Mouse (Mus musculus) thymus, postnatal 14 days (tissue): ENCODE measurements around the gene Fam92b.
A peak's percentile ranks its signal among the peaks of the same experiment; 100 is the strongest.

ENCODE experiments used
- DNase-seq: peaks from one replicate; pipeline ENCODE4 v3.0.0; 2021

Fam92b gene

DNA sequence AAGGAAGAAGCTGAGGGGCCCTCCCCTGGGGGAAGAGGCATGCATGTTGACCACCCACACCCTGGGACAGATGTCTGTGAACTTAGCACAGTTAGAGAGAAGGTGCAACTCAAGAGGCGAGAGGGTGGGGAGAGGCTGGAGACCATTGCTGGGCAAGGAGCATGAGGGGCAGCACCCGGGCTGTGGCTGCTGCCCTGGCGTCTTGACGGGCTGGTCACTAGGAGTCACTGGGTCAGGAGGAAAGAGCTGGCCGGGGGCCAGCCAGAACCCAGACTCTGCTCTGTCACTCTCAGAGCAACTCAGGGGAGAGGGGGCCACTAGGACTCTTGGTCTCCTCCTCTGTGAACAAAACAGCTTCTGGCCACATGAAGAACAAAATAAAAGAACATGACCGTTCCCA is 12.2 kb upstream of the Fam92b start:
- DNase-seq: no peak

DNA sequence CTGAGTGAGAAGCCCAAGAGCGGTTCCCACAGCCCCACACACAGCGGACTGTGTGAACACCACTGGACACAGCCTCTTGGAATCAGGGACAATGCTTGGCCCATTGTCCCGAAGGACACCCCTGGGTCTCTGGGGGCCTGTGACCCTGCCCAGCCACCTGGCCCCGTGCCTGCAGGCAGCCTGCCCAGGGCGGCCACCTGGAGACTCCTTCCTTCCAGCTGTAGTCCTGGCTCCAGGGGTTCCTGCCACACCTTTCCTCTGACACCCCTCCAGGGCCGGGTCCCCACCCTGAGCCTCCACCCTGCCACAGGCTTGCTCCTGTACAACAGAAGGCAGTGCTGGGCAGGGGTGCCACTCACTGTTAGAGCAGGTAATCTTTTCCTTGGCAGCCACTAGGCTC is 11.2 kb upstream of the Fam92b start:
- DNase-seq: no peak

DNA sequence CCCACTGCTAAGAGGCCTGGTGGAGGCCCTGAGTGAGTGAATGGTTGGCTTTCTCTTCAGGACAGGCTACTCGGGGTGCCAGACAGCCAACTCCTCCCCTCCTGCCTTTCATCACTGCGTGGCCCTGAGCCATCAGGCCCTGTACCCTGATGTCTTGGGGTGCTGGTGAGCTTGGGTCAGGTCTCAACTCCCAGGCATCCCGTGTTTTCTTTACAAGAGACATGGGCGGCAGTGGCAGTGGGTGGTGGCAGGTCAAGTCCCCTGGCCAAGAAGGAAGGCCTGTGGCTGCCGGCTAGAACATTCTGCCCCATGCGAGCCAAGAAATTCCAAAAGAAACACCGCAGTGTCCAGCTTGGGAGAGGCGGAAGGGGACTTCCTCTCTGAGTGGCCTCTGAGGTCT is 9.2 kb upstream of the Fam92b start:
- no peak for DNase-seq

DNA sequence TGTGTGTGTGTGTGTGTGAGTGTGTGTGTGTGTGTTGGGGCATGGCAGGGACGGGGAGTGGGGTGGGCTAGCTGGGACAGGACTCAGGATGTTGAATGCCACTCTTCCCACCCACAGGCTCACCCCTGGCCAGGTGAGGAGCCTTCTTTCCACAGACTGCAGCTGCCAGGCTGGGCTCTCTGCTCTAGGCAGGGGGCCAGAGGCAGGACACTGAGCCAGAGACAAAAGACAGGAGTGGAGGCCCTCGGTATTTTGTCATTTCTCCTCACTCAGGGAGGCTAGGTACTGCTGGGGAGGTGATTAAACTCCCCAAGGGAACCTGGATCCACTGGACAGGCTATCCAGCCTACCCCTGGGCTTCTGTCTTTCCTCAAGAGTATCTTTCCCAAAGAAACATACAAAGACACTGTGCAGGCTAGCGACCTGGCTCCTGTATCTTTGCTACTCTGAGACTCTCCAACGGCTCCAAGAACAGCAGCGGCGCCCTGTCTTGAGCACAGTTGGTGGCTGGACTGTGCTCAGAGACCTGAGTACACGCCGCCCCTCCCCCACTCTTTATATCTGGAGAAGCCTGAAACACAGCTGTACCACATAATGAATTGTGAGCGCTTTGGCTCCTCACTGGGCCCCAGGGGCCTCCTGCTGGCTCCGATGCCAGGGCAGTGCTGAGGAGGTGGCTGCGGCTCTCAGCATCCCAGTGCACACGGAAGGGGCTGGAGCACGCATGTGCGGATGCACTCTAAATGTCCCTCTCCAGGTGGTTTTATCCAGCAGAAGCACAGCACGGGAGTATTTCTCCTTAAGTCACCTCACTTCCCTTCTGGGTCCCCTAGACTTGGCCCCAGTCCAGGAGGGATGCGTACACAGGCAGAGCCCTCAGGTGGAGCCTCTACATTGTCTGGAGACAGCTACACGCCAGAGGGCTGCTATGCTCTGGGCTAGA is 7.9 kb upstream of the Fam92b start:
- DNase-seq: no peak

DNA sequence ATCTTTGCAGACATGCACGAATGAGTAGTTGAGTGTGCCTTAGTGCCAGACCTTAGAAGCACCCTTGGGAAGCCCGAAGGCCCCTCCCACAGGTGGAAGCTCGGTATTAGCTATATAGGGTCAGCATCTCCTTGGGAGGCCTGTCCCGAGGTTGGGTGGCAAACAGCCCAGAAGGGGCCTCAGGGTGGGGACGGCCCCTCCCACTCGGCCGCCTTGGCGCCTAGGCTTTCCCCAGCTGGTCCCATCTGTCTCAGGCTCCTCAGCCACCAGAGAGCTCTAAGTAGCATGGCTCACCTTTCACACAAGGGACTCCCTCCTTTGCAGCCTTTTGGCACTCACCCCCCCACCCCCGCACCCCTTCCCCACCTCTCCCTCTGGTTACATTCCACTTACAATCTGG is 7.1 kb upstream of the Fam92b start:
- DNase-seq: no peak

DNA sequence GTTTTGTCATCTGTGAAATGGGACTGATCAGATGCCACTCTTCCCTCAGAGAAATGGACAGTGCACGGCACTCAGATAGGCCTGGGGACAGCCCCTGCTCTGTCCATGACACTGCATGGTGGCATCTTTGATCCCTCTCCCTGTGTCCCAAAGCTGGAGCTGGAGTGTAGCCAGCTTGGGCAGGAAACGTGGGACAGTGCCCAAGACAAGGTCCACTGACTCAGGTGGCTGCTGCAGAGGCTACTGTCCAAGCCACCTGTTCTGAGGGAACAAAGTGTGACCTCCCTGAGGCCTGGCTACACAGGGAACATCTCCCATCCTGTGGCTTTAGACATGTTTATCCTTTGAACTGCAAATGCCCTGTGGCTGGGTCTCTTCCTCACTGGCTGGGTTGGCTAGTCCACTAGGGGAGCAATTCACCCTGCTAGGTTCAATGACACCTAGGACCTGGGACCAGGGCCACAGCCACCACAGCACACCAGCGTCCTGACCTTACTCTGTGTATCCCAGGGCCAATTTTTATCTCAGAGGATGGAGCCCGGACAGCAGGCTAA is 4.7 kb upstream of the Fam92b start:
- no peak for DNase-seq

DNA sequence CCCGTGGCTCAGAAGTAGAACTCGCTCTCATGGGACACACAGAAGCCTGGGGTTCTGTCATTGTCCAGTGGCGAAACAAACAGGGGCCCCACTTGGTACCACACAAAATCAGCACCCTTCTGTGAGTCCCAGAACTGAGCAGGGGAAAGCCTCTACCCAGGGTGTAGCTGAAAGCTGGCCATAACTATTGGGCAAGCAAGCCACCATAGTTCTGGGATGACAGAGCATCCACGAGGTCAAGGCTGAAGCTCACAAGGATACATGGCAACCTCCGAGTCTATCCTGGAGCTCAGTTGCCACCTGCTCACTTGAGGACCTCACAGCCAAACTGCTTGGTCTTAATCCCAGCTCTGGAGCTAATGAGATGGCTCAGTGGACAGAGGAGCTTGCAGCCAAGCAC is 4.0 kb upstream of the Fam92b start:
- no peak for DNase-seq

DNA sequence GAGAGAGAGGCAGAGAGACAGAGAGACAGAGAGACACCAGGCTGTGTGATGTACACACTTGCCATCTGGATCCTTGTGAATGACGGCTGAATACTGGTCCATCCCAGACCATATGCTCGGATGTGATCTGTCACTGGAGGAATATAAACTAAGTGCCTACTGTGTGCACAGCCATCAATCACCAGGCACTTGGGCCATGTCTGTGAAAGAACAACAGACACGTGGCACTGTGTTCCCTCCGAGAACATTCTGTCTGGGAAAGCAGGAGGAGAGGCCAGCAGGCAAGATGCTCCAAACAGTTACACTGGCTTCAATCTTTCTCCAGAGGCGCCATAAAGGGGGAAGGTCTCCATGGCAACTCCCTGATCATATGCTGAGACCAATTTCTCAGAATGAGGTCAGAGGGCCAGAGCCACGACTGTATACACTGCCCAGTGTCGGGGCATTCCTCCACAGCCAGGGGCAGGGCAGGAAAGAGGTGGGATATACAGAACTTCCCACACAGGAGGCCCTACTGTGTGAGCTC is 3.2 kb upstream of the Fam92b start:
- DNase-seq: no peak

DNA sequence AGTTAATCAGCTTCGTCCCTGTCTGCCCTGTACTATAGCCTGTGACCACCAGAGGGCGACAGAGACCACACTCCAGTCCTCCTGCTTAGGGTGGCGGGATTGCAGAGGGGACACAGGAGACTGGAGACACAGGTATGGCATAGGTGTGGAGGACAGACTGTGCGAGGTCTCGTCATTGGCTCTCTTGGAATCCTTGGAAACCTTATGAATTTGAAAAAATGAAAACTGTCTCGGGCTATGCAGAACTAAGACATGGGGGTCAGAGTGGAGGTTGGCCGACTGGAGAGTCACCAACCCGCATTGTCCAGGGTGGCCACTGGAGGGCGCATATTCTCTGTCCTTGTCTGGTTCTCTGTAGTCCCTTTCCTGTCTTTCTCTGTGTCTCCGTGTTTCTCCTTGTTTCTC is 1.8 kb upstream of the Fam92b start:
- DNase-seq: peak; percentile 87

DNA sequence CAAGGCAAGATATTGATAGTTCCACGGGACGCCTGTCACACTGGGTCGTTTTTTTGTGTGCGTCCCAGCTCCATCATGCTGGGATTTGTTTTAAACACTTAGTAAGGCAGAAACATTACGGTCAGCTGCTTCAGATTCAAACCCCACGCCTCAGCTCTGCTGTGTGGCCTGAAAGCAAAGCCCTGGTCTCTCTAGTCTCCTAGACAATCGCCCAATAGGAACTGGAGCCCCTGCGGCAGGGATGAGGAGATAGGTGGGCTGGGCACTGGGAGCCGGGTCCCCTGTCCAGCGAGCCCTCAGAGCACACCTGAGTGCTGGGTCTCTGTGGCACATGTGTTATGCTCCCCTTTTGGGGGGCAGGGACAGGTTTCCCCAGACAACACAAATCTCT is 853 bp upstream of the Fam92b start:
- DNase-seq: no peak

DNA sequence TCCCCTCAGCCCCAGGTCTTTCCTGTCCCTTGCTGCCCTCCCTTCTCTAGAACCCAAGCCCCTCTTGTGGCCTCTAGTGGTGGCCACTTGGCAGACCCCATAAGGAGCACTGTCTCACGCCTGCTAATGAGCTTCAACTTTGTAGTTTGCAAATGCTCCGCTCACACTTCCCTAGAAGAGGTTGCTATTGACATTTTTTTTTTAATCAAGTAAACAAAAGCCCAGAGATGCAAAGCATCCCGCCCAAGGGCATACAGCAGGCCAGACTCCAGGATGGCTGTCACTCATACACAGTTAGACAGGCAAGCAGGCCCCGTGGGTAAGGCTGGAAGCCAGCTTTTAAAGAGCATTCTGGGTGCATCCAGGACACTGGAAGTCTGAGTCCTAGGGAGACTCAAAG is 661 bp downstream of the Fam92b start:
- DNase-seq: no peak

DNA sequence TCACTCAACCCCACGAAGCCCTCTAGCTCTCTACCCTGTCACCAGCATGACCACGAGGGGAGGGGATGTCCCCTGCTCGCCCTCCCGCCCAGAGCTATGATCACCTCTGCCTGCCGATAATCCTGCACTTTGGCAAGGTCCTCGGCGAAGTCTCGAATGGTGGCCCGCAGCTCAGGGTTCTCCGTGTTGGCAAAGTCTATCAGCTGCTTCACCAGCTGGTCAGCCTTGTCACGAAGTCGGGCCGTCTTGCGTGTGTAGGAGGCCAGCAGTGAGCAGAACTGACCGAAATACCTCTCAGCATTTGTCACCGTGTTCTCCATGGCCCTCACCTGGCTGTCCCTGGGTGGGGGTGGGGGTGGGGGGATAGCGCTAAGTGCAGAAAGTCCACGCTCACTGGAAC is 2.7 kb downstream of the Fam92b start:
- DNase-seq: no peak

DNA sequence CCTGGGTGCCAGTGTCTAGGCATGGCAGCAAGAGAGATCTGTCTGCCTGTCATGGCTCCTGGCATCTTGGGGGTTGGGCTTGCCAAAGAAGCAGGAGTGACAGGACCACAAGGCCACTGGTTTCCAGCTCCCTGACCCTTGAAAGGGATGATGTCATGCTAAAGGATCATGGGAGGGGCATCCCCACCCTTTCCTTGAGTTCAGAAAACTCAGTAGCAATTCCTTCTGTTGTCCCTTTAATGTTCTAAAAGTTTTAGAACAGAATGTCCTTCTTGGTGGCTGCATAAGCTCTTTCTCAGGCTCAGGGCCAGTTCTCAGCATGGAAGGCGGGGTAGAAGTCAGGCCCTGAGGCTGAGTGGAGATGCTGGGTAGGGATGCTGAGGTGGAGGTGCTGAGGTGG is 4.1 kb downstream of the Fam92b start:
- DNase-seq: no peak

DNA sequence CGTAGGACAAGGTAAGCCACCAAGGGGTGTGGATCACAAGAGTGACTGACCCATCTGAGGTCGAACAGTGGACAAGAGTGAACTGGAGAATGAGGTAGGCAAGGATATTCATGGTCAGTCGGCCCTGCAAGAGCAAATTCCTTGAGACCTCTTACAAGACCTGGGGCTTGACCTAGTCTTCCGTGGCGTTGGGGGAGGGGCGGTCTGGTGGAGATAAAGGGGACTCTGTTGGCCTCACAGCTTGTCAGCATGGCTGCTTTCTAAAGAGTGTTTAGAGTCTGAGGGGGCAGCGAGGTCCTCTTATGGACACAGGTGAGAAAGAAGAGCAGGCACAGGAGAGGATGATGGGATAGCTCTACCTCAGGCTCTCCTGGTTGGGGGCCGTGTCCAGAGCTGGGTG is 8.1 kb downstream of the Fam92b start:
- no peak for DNase-seq

DNA sequence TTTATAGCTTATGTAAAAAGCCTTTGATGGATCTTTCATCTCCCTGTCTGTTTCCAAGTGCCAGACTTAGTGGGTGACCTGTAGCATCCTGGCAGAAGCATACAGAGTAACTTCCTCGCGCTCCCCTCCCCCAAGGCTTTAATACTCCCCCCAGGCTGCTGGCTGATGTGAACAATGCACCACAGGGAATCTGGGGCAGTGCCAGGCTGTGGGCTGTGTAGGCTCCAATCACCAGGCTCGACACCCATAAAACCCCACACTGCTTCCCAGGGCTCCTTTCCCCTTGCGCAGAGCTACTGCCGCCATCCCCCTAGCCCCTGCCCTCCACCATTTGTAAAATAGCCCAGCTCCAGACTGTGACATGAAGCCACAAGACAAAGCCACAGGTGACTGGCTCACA is 9.4 kb downstream of the Fam92b start:
- DNase-seq: no peak

DNA sequence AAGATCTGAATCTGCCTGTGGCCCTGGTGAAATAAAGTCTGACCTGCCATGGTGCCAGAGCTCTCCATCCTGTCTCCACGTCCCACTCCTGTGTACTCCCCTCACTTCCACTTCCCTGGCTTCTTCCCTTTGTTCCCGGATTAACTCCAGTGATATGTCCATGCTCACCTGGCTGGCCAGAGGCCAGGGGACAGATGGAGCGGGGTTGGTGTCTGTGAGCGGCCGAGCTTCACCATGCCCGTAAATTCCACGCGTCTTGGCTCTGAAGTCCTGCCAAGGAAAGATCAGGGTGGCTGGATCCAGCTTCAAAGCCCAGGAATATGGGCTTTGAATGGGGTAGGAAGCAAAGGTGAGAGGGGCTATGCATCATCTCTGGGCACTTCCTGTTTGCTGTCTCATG is 10.1 kb downstream of the Fam92b start:
- no peak for DNase-seq

DNA sequence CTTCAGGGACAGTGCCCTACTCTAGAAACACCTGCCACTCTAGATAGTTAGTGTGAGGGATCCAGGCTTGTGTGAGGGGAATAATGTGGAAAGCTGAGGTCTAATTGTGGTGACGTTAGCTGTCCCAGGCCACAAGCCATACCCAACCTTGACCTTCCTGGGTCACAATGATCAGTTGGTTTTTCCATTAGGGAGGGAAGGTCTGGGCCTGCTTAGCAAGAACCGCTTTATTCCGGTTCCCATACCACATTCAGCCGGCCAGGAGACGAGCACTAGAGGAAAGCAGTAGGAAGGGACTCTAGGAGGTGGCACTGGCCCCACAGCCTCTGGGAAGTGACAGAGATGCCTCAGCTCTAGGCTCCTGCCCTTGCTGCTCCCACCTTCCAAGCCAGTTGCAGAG is 13.2 kb downstream of the Fam92b start:
- no peak for DNase-seq

DNA sequence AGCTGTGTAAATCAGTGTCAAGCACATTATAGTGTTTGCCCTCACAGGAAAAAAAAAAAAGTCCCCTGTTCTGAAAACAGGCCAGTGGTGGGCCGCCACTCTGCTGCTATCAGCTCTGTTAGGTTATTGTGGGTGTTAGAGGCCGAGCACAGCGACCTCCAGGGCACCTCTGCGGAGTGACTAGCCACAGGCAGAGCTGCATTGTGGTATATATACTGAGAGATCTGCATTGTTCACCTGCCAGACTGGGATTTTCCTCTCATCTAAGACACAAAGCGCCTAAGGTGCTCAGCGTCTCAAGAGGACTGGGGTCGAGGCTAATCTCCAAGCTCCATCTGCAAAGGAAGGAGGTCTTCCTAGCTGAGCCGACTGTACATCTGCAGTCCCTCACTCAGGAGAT is 13.9 kb downstream of the Fam92b start:
- DNase-seq: no peak

DNA sequence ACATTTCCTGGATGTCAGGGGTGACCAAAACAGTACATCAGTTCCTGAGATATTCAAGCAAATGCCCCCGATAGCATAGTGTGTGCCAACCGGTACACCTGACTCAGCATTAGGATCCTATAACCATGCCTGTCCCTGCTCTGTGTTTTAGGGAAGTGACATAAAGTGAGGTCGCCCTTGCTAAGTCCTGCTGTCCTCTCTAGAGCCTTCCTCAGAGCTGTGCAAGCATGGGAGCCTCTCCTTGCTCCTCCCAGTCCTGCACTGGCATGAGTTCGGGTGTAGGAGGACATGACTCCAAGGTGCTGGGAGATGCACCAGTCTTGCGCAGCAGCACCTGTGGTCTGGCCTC is 14.9 kb downstream of the Fam92b start:
- no peak for DNase-seq

DNA sequence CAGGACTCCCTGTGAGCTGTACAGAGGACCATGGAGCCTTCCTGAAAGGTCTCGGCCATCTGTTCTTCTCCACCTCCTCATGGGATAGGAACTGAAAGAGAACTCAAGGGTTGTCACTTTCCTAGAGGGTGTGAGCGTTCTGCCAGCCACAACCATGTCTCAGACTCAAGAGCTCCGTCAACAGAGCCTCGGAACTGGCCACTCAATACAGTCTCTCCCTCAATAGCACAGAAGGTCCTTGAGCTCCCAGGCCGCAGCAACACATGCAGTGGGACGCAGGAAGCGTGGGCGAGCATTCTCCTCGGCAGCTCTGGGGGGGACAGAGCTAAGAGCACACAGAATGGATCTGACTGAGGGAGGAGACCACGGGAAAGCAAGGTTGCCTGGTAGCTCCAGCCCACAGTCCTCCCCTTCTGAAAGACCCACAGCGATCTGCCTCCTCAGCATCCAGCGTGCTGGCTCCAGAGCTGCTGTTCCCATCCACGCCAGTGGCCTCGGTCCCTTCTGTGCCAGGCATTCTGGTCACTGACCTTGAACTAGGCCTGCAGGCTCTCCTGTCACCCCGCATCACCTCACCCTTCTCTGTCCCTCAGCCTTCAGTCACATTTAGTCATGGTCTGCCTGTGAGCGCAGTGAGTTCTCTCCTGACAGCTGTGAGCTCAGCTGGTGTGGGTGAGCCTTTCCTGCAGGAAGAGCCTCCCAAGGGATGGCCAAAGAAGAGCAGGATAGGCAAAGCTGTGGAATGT is 15.4 kb downstream of the Fam92b start:
- DNase-seq: no peak

DNA sequence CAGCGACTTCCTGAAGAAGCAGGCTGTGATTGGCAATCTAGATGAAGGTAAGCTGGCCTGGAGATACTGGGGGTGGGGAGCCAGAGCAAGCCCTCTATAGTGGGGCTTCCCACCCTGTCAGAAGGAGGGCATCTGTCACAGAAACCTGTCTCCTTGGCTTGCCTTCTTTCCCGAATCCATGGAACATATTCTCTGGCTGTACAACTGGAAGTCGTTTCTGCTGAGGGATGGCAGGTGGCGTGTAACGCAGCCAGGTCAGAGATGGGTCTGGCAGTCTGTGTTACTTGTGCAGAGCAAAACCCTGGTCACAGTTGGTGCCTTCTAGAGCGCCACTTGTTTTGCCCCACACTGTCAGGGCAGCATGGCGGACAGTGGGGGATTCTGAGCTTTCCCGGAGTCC is 16.9 kb downstream of the Fam92b start:
- DNase-seq: no peak

DNA sequence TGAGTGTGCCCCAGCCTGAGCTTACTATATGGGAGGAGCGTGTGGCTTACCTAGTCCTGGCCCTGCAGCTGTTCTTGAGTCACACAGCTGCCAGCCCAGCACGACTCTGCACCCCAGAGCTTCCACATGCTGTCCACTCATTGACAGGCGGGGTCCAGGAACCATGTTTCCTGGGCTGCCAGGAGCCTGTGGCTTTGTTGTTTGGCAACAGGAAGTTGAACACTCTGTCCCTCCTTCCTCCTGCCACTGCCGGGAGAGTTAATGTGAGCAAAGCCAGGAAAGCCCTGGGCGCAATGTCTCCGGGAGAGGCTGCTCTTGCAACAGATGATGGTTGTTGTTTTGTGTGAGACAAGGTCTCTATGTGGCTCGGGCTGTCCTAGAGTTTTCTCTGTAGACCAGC is 24.6 kb downstream of the Fam92b start:
- DNase-seq: no peak

DNA sequence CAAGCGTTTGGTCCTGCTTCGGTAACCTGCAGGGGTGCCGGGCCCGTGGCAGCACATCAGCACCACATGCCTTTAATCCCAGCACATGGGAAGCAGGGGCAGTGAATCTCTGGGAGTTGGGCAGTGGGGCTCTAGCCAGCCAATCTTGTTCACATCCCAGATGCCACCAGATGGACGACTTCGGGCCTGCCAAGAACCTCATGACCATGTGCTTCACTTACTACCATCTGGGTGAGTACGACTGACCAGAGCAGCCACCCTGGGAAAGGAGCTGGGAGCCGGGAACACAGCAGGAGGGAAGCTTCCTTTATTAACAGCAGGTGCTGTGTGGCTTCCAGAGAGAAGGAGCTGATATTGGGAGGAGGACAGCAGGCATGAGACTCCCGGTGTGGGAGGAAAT is 26.1 kb downstream of the Fam92b start:
- DNase-seq: no peak

DNA sequence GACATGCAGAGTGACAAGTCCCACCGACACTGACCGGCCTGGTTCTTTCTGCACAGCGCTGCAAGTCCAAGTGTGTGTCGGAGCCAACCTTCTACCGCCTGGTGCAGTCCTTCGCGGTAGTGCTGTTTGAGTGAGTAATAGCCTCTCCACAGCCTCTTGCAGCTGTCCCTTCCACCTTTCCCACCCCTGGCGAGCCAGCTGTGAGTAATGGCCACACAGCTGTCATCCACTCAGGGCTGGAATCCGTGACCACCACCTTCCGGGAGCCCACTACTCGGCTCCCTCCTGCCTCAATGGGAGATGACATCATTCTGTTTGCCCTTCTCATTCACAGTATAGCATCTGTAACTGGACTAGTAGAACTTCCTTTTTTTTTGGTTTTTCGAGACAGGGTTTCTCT is 27.2 kb downstream of the Fam92b start:
- no peak for DNase-seq
